Mouse (Mus musculus): Measurements from ENCODE around the gene Mras. TPM values are rescaled to one million over a fixed set of nuclear protein-coding genes. Genes with fewer than 3 reads are reported as not detected.

Gene Mras
- polyA plus RNA-seq, 1 experiment from 2014 or later = 10.8 TPM

DNA sequence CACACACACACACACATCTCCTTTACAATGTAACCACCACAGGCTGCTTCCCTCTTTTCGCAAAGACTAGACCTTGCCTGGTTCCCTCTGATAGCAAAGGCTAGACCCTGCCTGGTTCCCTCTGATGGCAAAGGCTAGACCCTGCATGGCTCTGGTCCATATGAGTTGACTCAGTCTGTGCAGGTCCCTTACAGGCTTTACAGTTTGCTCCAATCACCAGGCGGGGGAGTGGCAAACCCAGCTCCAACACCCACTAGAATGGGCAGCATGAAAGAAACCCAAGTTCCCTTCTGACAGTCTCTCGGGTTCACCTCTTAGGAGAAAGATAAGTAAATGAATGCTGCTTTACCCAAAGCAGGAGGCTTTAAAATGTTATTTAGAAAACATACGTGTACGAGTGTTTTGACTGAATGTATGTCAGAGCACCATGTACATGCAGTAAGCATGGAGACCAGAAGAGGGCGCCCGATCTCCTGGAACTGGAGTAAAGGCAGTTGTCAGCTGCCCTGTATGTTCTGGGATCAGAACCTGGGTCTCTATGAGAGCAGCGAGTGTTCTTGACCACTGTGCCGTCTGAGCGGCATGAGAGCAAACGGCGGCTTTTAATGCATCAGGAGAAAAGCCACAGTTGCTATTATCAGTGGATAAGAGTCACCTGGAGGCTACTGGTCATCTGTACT lies 21.5 kb upstream of the Mras start:
- Histone ChIP-seq H3K9me3 (no peaks in the 10 kb centered on the region), H3K4me1 (0 out of 2 replicates have a peak, but pooled peaks cover 3% of the 10 kb centered on the region), H3K27ac (replicated peaks) (no peak overlapping the region), H3K36me3 (replicated peaks) (no peaks in the 10 kb centered on the region), H3K4me3 (no peak overlapping the region), H3K27me3 (replicated peaks; ENCODE audit: low read depth, poor library complexity, severe bottlenecking) (no peaks in the 10 kb centered on the region)
- DNase-seq (ENCODE audit: low spot score) = peak; percentile 65
- 46% methylated on average over 12 of the region's 12 CpGs for WGBS

DNA sequence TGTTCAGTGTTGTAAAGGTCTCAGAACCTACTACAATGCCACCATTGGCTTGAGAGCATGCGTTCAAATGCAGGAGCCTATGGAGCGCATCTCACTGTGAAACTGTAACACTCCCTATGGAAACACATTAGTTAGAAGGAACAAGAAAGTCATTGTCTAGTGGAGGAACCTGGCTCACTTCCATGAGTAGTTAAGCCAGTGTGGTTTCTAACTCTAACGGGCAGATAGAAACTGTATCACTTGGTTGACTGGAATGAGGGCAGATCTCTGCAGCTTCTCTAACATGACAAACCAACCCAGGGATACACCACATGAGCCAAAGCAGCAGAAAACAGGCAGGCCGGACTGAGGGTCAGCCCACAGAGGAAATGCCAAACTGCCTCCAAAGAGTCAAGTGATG lies 17.0 kb upstream of the Mras start:
- no peaks in the 10 kb centered on the region for H3K9me3 ChIP-seq
- peaks cover 7% of the 10 kb centered on the region; the same call in 1 of the 2 replicates for H3K4me1 ChIP-seq
- H3K27ac ChIP-seq (replicated peaks) = no peak overlapping the region
- H3K36me3 ChIP-seq (replicated peaks) = no peaks in the 10 kb centered on the region
- no peak for DNase-seq (ENCODE audit: low spot score)
- peaks cover 26% of the 10 kb centered on the region for H3K27me3 ChIP-seq (replicated peaks; ENCODE audit: low read depth, poor library complexity, severe bottlenecking)
- WGBS = 81% methylated on average over 4 of the region's 4 CpGs
- H3K4me3 ChIP-seq = no peak overlapping the region

- DNase-seq (ENCODE audit: low spot score) = peak; percentile 51
- 8% methylated on average over 14 of the region's 14 CpGs for WGBS
- H3K4me3 ChIP-seq = peak within 1 kb of the TSS; percentile 11; the same call in 1 of the 2 replicates
- H3K4me1 ChIP-seq = peaks cover 7% of the 10 kb centered on the region; the same call in 1 of the 2 replicates
- peaks cover 26% of the 10 kb centered on the region for H3K27me3 ChIP-seq (replicated peaks; ENCODE audit: low read depth, poor library complexity, severe bottlenecking)
- no peak within 1 kb of the TSS for H3K27ac ChIP-seq (replicated peaks)
- H3K9me3 ChIP-seq = no peaks in the 10 kb centered on the region
- no peaks in the 10 kb centered on the region for H3K36me3 ChIP-seq (replicated peaks)
Observed at GRCm38 (mm10) chr9:99451161-99451560, 14.0 kb upstream of the Mras start, which contains the start of gene Nme9. Gene Nme9 (plus strand): TSS chr9:99451475.

GRCm38 (mm10) chr9:99449886-99450647 lies 12.9 kb upstream of the Mras start:
- DNase-seq (ENCODE audit: low spot score) = no peak
- Histone ChIP-seq H3K27me3 (replicated peaks; ENCODE audit: low read depth, poor library complexity, severe bottlenecking) (peaks cover 26% of the 10 kb centered on the region), H3K4me3 (no peak overlapping the region), H3K4me1 (peaks cover 7% of the 10 kb centered on the region; the same call in 1 of the 2 replicates), H3K9me3 (no peaks in the 10 kb centered on the region), H3K27ac (replicated peaks) (no peak overlapping the region), H3K36me3 (replicated peaks) (no peaks in the 10 kb centered on the region)
- 42% methylated on average over 9 of the region's 9 CpGs for WGBS

DNA sequence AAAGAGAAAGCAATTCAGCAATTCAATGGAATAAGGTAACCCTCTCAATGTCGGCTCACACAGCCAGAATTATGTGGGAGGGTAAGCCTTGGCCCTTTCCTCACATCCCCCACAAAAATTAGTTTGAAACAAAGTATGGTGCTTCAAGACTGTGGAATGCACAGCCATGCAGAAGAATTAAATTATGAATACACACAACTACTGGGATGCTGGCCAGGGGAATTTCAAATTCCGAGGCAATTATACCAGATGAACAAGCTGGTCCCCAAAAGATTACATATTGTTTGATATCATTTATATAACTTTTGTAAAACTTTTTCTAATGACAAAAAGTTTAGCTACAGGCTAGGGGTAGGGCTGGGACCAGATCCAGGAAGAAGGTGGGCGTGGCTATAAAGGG lies 10.1 kb upstream of the Mras start:
- Histone ChIP-seq H3K9me3 (no peaks in the 10 kb centered on the region), H3K27me3 (replicated peaks; ENCODE audit: low read depth, poor library complexity, severe bottlenecking) (peaks cover 19% of the 10 kb centered on the region), H3K4me3 (no peak overlapping the region), H3K27ac (replicated peaks) (no peak overlapping the region), H3K36me3 (replicated peaks) (no peaks in the 10 kb centered on the region), H3K4me1 (peaks cover 7% of the 10 kb centered on the region; the same call in 1 of the 2 replicates)
- 87% methylated on average over 3 of the region's 3 CpGs for WGBS
- DNase-seq (ENCODE audit: low spot score) = no peak

DNA sequence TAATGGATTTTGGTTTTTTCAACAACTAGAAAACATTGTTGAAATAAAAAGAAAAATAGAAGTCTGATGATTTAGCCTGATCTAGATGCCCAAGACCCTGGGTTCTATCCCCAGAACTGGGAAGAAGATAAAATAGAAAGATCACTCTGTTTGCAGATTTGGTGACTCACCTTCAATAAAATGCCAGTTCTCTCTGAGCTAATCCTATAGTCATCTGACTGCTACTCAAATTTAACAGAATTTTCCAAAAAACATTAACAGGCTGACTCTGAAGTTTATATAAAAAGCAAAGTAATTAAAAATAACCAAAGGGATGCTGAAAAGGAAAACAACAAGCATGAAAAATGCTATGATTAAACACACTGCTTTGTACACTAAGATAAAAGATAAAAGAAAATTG lies 9.1 kb upstream of the Mras start:
- H3K27me3 ChIP-seq (replicated peaks; ENCODE audit: low read depth, poor library complexity, severe bottlenecking) = peaks cover 8% of the 10 kb centered on the region
- H3K4me1 ChIP-seq = peaks cover 3% of the 10 kb centered on the region; the same call in 1 of the 2 replicates
- H3K9me3 ChIP-seq = no peaks in the 10 kb centered on the region
- no peak overlapping the region for H3K4me3 ChIP-seq
- no peak overlapping the region for H3K27ac ChIP-seq (replicated peaks)
- no peaks in the 10 kb centered on the region for H3K36me3 ChIP-seq (replicated peaks)
- no peak for DNase-seq (ENCODE audit: low spot score)

DNA sequence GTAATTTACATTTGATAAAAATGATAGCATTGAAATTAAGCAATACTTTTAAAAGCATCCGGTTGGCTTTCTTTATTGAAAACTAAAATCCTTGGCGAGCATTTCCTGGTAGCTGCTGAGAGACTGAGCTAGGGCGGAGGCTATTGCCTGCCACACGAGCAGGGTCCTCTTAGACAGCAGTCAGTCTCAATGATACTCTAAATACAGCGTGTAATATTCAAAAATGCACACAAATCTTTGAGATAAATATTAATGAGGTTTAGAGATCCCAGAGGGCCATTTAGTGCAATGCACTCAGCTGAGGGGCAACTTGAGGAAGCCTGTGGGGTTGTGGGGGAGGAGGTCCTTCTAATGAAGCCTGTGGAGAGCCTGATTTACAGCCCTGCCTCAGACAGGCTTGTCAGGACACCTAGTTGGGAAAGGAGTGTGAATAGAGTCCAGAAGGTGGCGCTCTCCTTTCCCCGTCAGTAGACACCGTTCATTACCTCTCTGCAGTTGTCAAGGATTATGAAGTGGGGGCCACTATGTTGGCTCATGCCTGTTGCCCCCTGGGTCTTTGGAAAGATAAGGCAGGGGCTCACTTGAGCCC lies 7.5 kb upstream of the Mras start:
- Histone ChIP-seq H3K27ac (replicated peaks) (no peak overlapping the region), H3K36me3 (replicated peaks) (no peaks in the 10 kb centered on the region), H3K4me1 (no peaks in the 10 kb centered on the region), H3K4me3 (no peak overlapping the region), H3K27me3 (replicated peaks; ENCODE audit: low read depth, poor library complexity, severe bottlenecking) (no peaks in the 10 kb centered on the region), H3K9me3 (no peaks in the 10 kb centered on the region)
- DNase-seq (ENCODE audit: low spot score) = peak; percentile 16
- WGBS = 42% methylated on average over 8 of the region's 8 CpGs

GRCm38 (mm10) chr9:99441647-99442433 lies 4.7 kb upstream of the Mras start:
- Histone ChIP-seq H3K36me3 (replicated peaks) (no peaks in the 10 kb centered on the region), H3K27ac (replicated peaks) (no peak overlapping the region), H3K9me3 (no peaks in the 10 kb centered on the region), H3K27me3 (replicated peaks; ENCODE audit: low read depth, poor library complexity, severe bottlenecking) (peaks cover 28% of the 10 kb centered on the region), H3K4me3 (no peak overlapping the region), H3K4me1 (peaks cover 4% of the 10 kb centered on the region; the same call in 1 of the 2 replicates)
- 92% methylated on average over 4 of the region's 4 CpGs for WGBS
- no peak for DNase-seq (ENCODE audit: low spot score)

DNA sequence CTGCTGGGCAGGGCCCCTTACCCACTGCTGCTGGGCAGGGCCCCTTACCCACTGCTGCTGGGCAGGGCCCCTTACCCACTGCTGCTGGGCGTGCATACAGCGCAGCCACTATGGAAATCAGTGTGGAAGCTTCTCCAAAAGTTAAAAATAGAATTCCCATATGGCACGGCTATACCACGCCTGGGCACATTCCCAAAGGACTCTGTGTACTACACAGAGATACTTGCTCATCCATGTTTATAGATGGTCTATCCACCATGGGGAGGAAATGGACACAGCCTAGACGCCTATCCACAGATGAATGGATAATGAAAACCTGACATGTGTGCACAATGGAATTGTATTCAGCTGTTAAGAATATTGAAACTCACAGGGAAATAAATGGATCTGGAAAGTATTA lies 3.8 kb upstream of the Mras start:
- Histone ChIP-seq H3K27me3 (replicated peaks; ENCODE audit: low read depth, poor library complexity, severe bottlenecking) (peaks cover 32% of the 10 kb centered on the region), H3K4me1 (peaks cover 5% of the 10 kb centered on the region; the same call in 1 of the 2 replicates), H3K27ac (replicated peaks) (no peak overlapping the region), H3K4me3 (no peak overlapping the region), H3K9me3 (no peaks in the 10 kb centered on the region), H3K36me3 (replicated peaks) (no peaks in the 10 kb centered on the region)
- 82% methylated on average over 5 of the region's 5 CpGs for WGBS
- DNase-seq (ENCODE audit: low spot score) = no peak

DNA sequence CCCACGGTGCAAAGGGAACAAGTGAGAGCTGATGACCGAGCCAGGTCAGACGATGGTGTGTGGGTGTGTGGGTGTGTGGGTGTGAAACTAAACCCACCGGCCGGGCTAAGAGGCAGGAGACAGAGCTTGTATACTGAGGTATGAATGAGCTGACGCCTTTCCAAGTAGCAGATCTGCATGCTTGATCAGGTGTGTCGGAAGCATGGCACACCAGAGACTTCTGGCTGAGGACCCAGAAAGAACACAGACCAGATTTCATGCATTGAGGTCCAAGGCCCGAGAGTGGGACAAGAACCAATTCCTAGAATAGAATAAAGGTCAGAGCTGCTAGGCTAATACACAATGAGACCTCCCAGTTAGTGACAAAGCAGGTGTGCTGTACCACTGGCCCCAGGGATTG lies 1.9 kb upstream of the Mras start:
- peaks cover 24% of the 10 kb centered on the region for H3K4me1 ChIP-seq
- 78% methylated on average over 8 of the region's 8 CpGs for WGBS
- no peak overlapping the region for H3K27ac ChIP-seq (replicated peaks)
- no peak overlapping the region for H3K4me3 ChIP-seq
- H3K36me3 ChIP-seq (replicated peaks) = no peaks in the 10 kb centered on the region
- H3K9me3 ChIP-seq = no peaks in the 10 kb centered on the region
- peaks cover 50% of the 10 kb centered on the region for H3K27me3 ChIP-seq (replicated peaks; ENCODE audit: low read depth, poor library complexity, severe bottlenecking)
- DNase-seq (ENCODE audit: low spot score) = no peak

DNA sequence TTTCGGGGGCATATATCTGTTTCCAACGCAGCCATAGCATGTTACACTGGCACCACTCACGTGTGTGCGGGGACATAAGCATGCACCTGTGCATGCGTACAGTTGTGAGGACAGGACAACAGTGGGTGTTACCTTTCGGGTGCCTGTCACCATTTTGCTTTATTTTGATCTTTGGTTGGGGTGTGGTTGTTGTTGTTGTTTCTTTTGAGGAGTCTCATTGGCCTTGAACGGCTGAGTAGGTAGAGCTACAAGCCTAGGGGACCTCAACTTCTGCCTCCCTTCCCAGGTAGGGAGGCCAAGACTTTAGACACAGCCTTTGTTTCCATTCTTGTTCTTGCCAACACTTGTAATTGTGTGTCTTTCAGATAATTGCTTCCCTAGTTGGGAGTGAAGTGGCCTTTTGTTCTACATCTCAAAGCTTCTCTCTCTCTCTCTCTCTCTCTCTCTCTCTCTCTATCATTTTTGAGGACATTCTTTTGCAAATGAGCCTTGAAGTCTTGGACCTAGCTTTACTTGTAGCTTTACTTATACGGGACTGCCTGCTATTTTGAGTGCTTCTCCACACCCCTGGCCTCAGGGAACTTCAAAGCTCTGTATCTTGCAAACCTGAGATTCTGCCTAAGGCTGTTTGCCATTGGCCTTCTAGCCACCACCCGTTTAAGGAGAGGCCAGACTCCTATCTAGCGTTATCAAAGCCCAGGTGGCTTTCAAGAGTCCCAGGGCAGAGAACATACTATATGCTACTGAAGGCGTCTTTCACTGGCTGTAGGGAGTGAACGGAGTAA lies 792 bp upstream of the Mras start:
- no peaks in the 10 kb centered on the region for H3K9me3 ChIP-seq
- H3K4me1 ChIP-seq = peaks cover 26% of the 10 kb centered on the region
- WGBS = 79% methylated on average over 12 of the region's 12 CpGs
- no peak overlapping the region for H3K27ac ChIP-seq (replicated peaks)
- H3K36me3 ChIP-seq (replicated peaks) = no peaks in the 10 kb centered on the region
- peaks cover 53% of the 10 kb centered on the region for H3K27me3 ChIP-seq (replicated peaks; ENCODE audit: low read depth, poor library complexity, severe bottlenecking)
- DNase-seq (ENCODE audit: low spot score) = no peak
- H3K4me3 ChIP-seq = no peak overlapping the region
